Mouse (Mus musculus): ENCODE results near the gene Ccdc110.
A peak's percentile ranks its signal among the peaks of the same experiment; 100 is the strongest.

Ccdc110 gene

DNA sequence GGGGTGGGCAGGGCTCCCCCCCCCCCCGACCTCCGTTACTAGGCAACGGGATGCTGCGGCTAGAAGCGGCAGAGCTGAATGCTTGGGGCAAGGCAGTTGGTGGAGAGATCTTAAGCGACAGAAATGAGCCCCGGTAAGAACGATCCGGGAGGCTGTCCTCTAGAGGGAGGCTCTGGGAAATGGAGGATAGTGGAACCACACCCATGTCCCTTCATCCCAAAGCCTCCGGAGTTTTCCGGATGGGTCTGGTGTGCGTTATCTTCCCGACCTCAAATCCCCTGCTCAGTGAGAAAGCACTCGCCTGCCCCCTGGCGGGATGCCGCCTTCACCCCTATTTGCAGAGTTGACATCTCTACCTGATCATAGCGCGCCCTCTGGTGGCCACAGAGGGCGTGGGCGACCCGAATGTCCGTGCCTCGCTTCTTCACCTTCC, at the start of gene Ccdc110:
TSS of gene Ccdc110 (plus strand) at position 38 of the 433 bp plus-strand sequence.
- DNase-seq (ENCODE audit: low read depth, low spot score) = peak; percentile 92

DNA sequence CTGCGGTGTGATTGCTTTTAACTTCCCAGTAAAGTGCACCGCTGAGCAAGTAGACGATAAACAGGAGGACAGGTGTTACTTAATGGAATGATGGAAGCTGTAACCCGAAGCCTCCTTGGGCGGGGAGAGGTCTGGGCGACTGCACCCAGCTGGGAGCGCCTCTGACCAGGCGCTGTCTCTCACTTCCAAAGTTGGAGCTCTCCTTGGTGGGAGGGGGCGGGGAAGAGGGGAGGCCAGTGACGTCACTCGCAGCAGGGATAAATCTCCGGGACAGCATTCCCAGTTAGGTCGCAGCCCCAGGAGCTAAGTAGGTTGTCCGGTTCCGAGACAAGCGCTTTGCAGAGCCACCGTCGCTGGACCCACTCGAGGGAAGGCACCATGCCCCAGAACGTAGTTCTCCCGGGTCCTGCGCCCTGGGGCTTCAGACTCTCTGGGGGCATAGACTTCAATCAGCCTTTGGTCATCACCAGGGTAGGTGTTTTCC, 49.2 kb upstream of the Ccdc110 start, which contains the start of gene Pdlim3:
TSS of gene Pdlim3 (plus strand) at position 260 of the 484 bp plus-strand sequence.
- peak; percentile 66 for DNase-seq (ENCODE audit: low read depth, low spot score)

GRCm38 (mm10) chr8:45885775-45886174, 48.6 kb upstream of the Ccdc110 start:
- DNase-seq (ENCODE audit: low read depth, low spot score) = peak; percentile 19

GRCm38 (mm10) chr8:45889737-45890136, 44.7 kb upstream of the Ccdc110 start:
- no peak for DNase-seq (ENCODE audit: low read depth, low spot score)

- no peak for DNase-seq (ENCODE audit: low read depth, low spot score)
Measured at GRCm38 (mm10) chr8:45896590-45896989, 37.8 kb upstream of the Ccdc110 start.

DNA sequence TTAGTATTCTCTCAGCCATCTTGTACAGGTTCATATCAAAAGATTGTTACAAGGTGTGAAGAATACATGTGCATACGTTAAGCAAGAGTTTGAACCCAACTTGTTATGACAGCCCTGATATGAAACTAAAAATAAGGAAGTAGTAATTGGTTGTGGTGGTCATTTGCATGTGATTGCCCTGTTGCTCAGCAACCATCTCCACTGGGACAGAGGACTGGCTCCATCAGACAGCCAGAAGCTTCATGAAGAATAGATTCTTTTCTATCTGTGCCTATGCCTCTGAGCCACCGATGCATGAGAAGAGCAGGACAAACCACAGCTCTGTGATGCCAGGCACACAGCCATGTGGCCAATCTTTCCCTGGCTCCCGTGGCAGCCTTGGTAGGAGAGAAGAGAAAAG, 34.6 kb upstream of the Ccdc110 start:
- DNase-seq (ENCODE audit: low read depth, low spot score) = no peak

DNA sequence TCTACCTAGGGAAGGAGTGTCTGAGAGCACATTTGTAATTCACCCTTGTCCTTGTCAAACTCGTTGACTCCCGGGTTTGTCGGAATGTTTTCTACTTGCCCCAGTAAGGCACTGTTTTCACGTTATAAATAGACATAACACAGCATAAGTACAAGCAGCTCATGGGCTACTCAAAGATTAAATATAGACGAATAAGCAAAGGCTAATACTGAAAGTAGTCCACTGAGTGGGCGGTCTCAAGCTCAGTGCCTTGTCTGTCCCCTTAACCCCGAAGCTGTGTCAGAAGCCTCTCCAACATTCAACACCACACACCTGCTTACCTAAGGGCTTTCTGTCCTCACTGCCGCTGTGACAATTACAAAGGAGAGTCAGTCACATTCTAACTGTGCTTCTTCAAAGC, 32.8 kb upstream of the Ccdc110 start:
- DNase-seq (ENCODE audit: low read depth, low spot score) = no peak

DNA sequence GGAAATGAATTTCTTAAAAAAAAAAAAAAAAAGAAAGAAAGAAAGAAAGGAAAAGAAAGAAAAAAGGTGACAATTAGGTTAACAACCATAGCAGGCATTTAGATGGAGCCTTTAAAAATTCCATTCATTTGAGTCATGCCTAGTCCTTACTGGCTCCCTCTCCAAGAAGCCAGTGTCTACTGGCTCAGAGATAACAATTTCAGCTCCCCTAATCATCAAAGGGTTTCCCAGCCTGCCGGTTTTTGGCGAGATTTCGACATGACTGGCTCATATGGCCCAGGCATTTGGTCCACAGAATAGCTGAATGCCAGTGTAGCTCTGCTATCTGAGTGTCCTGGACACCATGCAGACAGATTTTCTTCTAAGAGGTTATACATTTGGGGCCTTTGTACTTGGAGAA, 30.8 kb upstream of the Ccdc110 start:
- DNase-seq (ENCODE audit: low read depth, low spot score) = no peak

DNA sequence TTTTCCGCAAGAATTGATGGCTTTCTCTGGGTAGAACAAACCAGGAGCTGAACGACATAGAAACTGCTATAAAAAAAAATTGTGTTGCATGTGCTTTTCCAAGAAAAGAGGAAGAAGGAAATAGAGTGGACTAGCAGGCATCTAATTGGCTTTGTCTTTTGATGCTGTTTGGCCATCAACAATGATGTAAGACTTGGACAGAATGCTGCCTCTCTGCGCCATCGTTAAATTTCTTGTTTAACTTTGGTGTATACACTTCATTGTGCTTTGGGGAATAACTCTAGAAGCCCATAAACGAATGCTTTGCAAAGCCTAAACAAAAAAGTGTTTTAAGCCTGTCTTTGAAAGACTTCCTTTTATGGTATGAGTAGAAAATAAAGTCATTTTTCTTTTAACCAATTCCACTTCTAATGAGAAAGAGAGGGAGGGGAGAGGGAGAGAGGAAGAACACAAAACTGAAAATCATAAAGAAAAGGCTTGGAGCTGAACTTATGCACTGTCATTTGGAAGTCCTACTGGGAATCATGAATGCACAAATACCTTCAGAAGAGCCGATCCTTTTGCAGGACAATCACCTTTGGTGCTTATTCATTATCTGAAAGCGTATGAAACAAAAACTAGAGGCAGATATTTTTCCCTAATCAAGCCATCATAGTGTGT, 28.7 kb upstream of the Ccdc110 start:
- no peak for DNase-seq (ENCODE audit: low read depth, low spot score)

GRCm38 (mm10) chr8:45906251-45906619, 28.2 kb upstream of the Ccdc110 start:
- DNase-seq (ENCODE audit: low read depth, low spot score) = no peak

DNA sequence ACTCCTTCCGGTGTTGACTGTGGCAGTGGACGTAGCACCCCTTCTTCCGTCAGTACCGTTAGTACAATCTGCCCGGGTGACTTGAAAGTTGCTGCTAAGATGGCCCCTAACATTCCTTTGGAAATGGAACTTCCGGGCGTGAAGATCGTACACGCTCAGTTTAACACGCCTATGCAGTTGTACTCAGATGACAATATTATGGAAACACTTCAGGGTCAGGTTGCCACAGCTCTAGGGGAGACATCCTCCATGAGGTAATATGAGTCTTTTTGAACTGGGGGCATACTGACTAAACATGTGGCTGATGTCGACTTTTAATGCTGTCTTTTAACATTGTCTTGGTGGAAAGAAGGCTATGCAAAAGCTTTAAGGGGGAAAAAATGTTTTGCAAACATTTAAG, 20.7 kb upstream of the Ccdc110 start:
- peak; percentile 22 for DNase-seq (ENCODE audit: low read depth, low spot score)

- no peak for DNase-seq (ENCODE audit: low read depth, low spot score)
Measured at GRCm38 (mm10) chr8:45916496-45916895, 17.9 kb upstream of the Ccdc110 start.

- peak; percentile 30 for DNase-seq (ENCODE audit: low read depth, low spot score)
Measured at GRCm38 (mm10) chr8:45917040-45917679, 17.3 kb upstream of the Ccdc110 start.

DNA sequence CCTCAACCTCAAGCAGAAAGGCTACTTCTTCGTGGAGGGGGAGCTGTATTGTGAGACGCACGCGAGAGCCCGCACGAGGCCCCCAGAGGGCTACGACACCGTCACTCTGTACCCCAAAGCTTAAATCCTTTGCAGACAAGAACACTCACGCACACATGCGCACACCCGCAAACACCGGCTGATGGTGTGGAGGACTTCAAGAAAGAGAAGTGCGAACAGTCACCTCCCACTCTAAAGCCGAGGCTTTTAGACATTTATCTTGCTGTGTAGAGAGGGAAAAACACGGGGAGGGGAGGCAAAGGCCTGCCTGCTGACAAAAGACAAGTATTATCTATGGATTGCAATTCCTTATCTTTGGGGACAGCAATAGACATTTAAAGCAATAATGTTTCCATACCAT, 15.5 kb upstream of the Ccdc110 start:
- DNase-seq (ENCODE audit: low read depth, low spot score) = no peak

- DNase-seq (ENCODE audit: low read depth, low spot score) = no peak
Measured at GRCm38 (mm10) chr8:45920392-45920791, 14.0 kb upstream of the Ccdc110 start.

DNA sequence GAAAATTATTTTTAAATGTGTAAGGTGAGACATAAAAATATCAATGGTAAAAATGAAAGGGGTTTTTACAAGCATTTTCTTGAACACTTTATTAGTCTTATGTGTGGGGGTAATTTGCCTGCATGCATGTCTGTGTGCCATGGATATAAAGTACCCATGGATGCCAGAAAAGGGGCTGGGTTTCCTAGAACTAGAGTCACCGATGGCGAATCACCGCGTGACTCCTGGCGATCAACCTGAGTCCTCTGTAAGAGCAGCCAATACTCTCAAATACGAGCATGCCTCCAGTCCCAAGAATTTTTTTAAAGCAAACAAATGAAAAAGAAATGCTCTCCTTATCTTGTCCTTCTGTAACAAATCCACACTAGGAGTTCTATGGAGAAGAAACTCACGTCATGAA, 12.3 kb upstream of the Ccdc110 start:
- DNase-seq (ENCODE audit: low read depth, low spot score) = no peak

DNA sequence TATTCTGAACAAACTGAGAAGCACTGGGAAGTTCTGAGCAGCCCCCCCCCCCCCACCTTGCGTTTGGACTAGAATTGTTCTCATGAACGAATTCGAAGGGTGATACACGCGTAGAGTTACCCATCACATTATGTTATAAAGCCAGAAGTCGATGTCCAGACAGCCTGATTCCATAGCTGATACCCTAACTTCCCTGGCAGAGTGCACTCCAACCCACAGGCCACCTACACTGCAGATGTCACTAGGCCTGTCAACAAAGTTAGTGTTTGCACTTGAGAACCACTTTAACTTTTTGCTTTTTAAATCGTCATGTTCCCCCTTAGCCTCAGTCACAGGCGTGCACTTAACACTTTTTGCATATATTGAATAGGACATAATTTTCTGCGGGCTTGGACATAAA, 2.6 kb downstream of the Ccdc110 start:
- no peak for DNase-seq (ENCODE audit: low read depth, low spot score)

DNA sequence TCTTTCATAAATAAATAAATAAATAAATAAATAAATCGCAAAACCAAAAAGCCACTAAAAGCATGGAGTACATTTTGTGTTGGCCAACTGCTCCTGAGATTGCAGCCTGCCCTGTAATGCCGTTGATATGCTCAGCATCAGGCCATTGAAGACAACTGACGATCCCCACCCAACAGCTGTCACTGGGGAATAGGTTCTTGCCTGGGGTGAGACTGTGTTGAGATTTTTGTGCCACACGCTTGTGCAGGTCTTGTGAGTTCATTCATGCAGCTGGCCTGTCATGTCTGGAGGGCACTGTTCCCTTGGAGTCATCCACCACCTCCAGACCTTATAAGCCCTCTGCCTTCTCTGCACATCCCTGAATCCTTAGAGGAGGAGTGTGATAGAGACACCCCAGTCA, 11.9 kb downstream of the Ccdc110 start:
- no peak for DNase-seq (ENCODE audit: low read depth, low spot score)

DNA sequence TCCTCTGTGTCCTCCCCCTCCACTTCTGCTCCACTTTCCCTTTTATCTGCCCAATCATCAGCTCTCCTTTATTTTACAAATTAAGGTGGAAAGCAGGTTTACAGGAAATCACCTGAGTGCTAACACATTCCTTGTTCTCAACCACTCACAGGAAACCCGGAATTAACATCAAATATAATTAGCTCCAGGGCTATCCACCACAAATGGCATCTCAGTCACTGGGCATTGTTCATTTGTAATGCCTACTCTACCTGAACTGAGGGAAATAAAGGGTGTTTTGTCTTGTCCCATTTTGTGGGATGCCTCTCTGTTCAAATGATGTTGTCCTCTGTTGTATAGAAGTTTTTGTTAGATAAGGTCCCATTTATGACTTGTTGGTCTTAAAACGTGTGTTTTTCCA, 16.2 kb downstream of the Ccdc110 start:
- DNase-seq (ENCODE audit: low read depth, low spot score) = peak; percentile 39

GRCm38 (mm10) chr8:45970894-45971293, 36.5 kb downstream of the Ccdc110 start:
- peak; percentile 75 for DNase-seq (ENCODE audit: low read depth, low spot score)

DNA sequence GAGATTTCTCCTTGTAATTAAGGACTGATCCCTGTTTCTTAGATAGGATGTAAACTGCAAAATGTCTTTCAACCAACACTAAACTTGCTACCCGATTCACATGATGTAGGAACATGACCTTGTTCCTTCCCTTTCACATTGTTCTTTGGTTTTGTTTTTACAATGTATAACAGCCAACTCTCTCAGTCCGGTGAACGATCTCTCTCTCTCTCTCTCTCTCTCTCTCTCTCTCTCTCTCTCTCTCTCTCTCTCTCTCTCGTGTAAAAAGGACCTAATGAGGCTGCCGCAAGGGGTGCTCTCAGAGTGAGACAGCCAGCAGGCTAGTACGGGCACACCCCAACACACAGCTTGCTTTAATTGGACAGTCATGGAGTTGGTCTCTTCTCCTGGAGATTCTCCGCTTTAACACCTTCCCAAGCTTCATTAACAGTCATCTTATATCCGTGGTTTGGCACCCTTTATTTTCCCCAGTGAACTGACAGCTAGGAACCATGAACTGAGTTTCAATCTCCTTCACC, 39.6 kb downstream of the Ccdc110 start:
- DNase-seq (ENCODE audit: low read depth, low spot score) = no peak

DNA sequence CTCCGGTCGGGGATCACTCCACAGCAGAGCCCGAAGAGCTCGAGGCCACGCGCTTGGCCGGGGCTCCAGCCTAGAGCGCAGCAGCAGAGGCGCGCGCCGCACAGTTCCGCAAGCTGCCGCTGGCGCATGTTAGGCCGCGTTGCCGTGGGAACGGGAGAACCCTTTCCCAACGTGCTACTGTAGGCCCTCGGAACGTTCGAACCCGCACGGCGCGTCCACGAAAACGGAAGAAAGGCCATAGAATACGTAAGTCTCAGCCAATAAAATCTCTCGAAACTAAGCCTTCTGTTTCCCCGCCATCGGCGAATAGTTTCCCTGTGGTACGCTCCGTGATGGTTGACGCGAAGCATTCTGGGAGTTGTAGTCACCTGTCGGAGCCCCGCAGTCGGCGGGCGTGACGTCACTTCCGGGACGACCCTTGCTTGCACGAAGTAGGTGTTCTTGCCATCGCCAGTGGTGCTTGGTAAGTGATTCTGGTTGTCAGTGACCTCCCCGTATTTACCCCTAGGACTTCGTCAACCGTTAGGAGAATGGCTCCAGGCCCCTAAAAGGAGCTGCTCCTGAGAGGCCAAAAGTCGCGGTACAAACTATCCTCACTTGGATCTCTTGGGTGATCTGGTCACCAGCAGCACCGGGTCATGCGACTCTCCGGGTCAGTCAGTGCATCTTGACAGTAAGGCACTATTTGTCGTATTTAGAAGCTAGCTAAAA, 40.9 kb downstream of the Ccdc110 start, which contains the start of the genes 1700029J07Rik and Ufsp2:
TSS of gene 1700029J07Rik (minus strand) at position 127 of the 711 bp plus-strand sequence.
TSS of gene Ufsp2 (plus strand) at position 403 of the 711 bp plus-strand sequence.
- DNase-seq (ENCODE audit: low read depth, low spot score) = peak; percentile 95

Measured in R1 (cell line).